Mouse (Mus musculus): ENCODE results near the gene Anks1b. TPM values are rescaled to one million over a fixed set of nuclear protein-coding genes. Genes with fewer than 3 reads are reported as not detected.

The Anks1b gene
- polyA plus RNA-seq, 1 experiment = 1.3 TPM

- WGBS = 78% methylated on average over 8 of the region's 8 CpGs
- Histone ChIP-seq H3K27ac (ENCODE audit: insufficient read depth, low read depth, low read length) (no peak overlapping the region), H3K36me3 (ENCODE audit: control insufficient read depth, insufficient read depth, low read length) (no peaks in the 10 kb centered on the region), H3K4me3 (ENCODE audit: insufficient read depth, low read depth, low read length) (no peak overlapping the region), H3K4me1 (ENCODE audit: control insufficient read depth, insufficient read depth, low read length) (no peaks in the 10 kb centered on the region), H3K27me3 (replicated peaks; ENCODE audit: control insufficient read depth, insufficient read depth, low read length) (no peaks in the 10 kb centered on the region)
- no peak for TF ChIP-seq POLR2A (IDR thresholded peaks at IDR 0.05; ENCODE audit: low read depth, low read length)
- no peak for TF ChIP-seq CTCF (conservative IDR thresholded peaks at IDR 0.05; ENCODE audit: insufficient read depth, insufficient read length, low read depth, low read length)
- DNase-seq = no peak
These were observed 10.3 kb downstream of the Anks1b start for GRCm38 (mm10) chr10:89883561-89883960.

- Histone ChIP-seq H3K27me3 (replicated peaks; ENCODE audit: control insufficient read depth, insufficient read depth, low read length) (no peaks in the 10 kb centered on the region), H3K27ac (ENCODE audit: insufficient read depth, low read depth, low read length) (no peak overlapping the region), H3K36me3 (ENCODE audit: control insufficient read depth, insufficient read depth, low read length) (no peaks in the 10 kb centered on the region), H3K4me1 (ENCODE audit: control insufficient read depth, insufficient read depth, low read length) (no peaks in the 10 kb centered on the region), H3K4me3 (ENCODE audit: insufficient read depth, low read depth, low read length) (no peak overlapping the region)
- TF ChIP-seq CTCF (conservative IDR thresholded peaks at IDR 0.05; ENCODE audit: insufficient read depth, insufficient read length, low read depth, low read length) (no peak), POLR2A (IDR thresholded peaks at IDR 0.05; ENCODE audit: low read depth, low read length) (no peak)
- no peak for DNase-seq
- 39% methylated on average over 7 of the region's 7 CpGs for WGBS
These were observed 29.5 kb downstream of the Anks1b start for GRCm38 (mm10) chr10:89902720-89903337.

- Histone ChIP-seq H3K4me3 (ENCODE audit: insufficient read depth, low read depth, low read length) (no peak overlapping the region), H3K36me3 (ENCODE audit: control insufficient read depth, insufficient read depth, low read length) (no peaks in the 10 kb centered on the region), H3K27me3 (replicated peaks; ENCODE audit: control insufficient read depth, insufficient read depth, low read length) (no peaks in the 10 kb centered on the region), H3K27ac (ENCODE audit: insufficient read depth, low read depth, low read length) (no peak overlapping the region), H3K4me1 (ENCODE audit: control insufficient read depth, insufficient read depth, low read length) (no peaks in the 10 kb centered on the region)
- 78% methylated on average over 4 of the region's 4 CpGs for WGBS
- no peak for DNase-seq
- TF ChIP-seq POLR2A (IDR thresholded peaks at IDR 0.05; ENCODE audit: low read depth, low read length) (no peak), CTCF (conservative IDR thresholded peaks at IDR 0.05; ENCODE audit: insufficient read depth, insufficient read length, low read depth, low read length) (no peak)
These were observed 38.6 kb downstream of the Anks1b start for GRCm38 (mm10) chr10:89911889-89912288.

- no peaks in the 10 kb centered on the region for H3K4me1 ChIP-seq (ENCODE audit: control insufficient read depth, insufficient read depth, low read length)
- DNase-seq = no peak
- no peaks in the 10 kb centered on the region for H3K27me3 ChIP-seq (replicated peaks; ENCODE audit: control insufficient read depth, insufficient read depth, low read length)
- H3K4me3 ChIP-seq (ENCODE audit: insufficient read depth, low read depth, low read length) = no peak overlapping the region
- TF ChIP-seq POLR2A (IDR thresholded peaks at IDR 0.05; ENCODE audit: low read depth, low read length) (no peak), CTCF (conservative IDR thresholded peaks at IDR 0.05; ENCODE audit: insufficient read depth, insufficient read length, low read depth, low read length) (no peak)
- H3K27ac ChIP-seq (ENCODE audit: insufficient read depth, low read depth, low read length) = no peak overlapping the region
- H3K36me3 ChIP-seq (ENCODE audit: control insufficient read depth, insufficient read depth, low read length) = no peaks in the 10 kb centered on the region
These were observed 39.9 kb downstream of the Anks1b start for GRCm38 (mm10) chr10:89913174-89913573.

GRCm38 (mm10) chr10:89917141-89917540 is 43.8 kb downstream of the Anks1b start:
- no peaks in the 10 kb centered on the region for H3K4me1 ChIP-seq (ENCODE audit: control insufficient read depth, insufficient read depth, low read length)
- TF ChIP-seq POLR2A (IDR thresholded peaks at IDR 0.05; ENCODE audit: low read depth, low read length) (no peak), CTCF (conservative IDR thresholded peaks at IDR 0.05; ENCODE audit: insufficient read depth, insufficient read length, low read depth, low read length) (no peak)
- H3K27me3 ChIP-seq (replicated peaks; ENCODE audit: control insufficient read depth, insufficient read depth, low read length) = no peaks in the 10 kb centered on the region
- WGBS = 75% methylated on average over 1 of the region's 1 CpGs
- H3K36me3 ChIP-seq (ENCODE audit: control insufficient read depth, insufficient read depth, low read length) = no peaks in the 10 kb centered on the region
- DNase-seq = no peak
- H3K4me3 ChIP-seq (ENCODE audit: insufficient read depth, low read depth, low read length) = no peak overlapping the region
- H3K27ac ChIP-seq (ENCODE audit: insufficient read depth, low read depth, low read length) = no peak overlapping the region

GRCm38 (mm10) chr10:89921965-89922364 is 48.7 kb downstream of the Anks1b start:
- TF ChIP-seq CTCF (conservative IDR thresholded peaks at IDR 0.05; ENCODE audit: insufficient read depth, insufficient read length, low read depth, low read length) (no peak), POLR2A (IDR thresholded peaks at IDR 0.05; ENCODE audit: low read depth, low read length) (no peak)
- no peaks in the 10 kb centered on the region for H3K27me3 ChIP-seq (replicated peaks; ENCODE audit: control insufficient read depth, insufficient read depth, low read length)
- H3K27ac ChIP-seq (ENCODE audit: insufficient read depth, low read depth, low read length) = no peak overlapping the region
- no peaks in the 10 kb centered on the region for H3K36me3 ChIP-seq (ENCODE audit: control insufficient read depth, insufficient read depth, low read length)
- H3K4me1 ChIP-seq (ENCODE audit: control insufficient read depth, insufficient read depth, low read length) = no peaks in the 10 kb centered on the region
- no peak overlapping the region for H3K4me3 ChIP-seq (ENCODE audit: insufficient read depth, low read depth, low read length)
- no peak for DNase-seq
- 81% methylated on average over 4 of the region's 4 CpGs for WGBS

GRCm38 (mm10) chr10:89942180-89942579 is 68.9 kb downstream of the Anks1b start:
- Histone ChIP-seq H3K27ac (ENCODE audit: insufficient read depth, low read depth, low read length) (no peak overlapping the region), H3K27me3 (replicated peaks; ENCODE audit: control insufficient read depth, insufficient read depth, low read length) (no peaks in the 10 kb centered on the region), H3K4me3 (ENCODE audit: insufficient read depth, low read depth, low read length) (no peak overlapping the region), H3K36me3 (ENCODE audit: control insufficient read depth, insufficient read depth, low read length) (no peaks in the 10 kb centered on the region), H3K4me1 (ENCODE audit: control insufficient read depth, insufficient read depth, low read length) (no peaks in the 10 kb centered on the region)
- TF ChIP-seq POLR2A (IDR thresholded peaks at IDR 0.05; ENCODE audit: low read depth, low read length) (no peak), CTCF (conservative IDR thresholded peaks at IDR 0.05; ENCODE audit: insufficient read depth, insufficient read length, low read depth, low read length) (no peak)
- WGBS = 64% methylated on average over 4 of the region's 4 CpGs
- DNase-seq = no peak

All from kidney, adult 2 months (tissue).